Mouse (Mus musculus) spleen, adult 2 months (tissue): ENCODE measurements at regions not wholly inside any gene's neighbourhood (a gene's known extent, or its start where the extent isn't known, plus 50 kb on each side); places are given as distances from the start of the nearest gene placed in this dataset.

ENCODE experiments used
- CTCF ChIP-seq: fragments of 200-500 bp; IDR thresholded peaks from 2 replicates; pipeline ENCODE4 v1.5.1; 2011; ENCODE audit warnings: mild to moderate bottlenecking, inconsistent platforms; ENCODE audit not compliant: insufficient read depth, insufficient read length, insufficient replicate concordance; ENCODE audit errors: extremely low read depth
- POLR2A ChIP-seq: fragments of 200-500 bp; IDR thresholded peaks from 2 replicates; pipeline ENCODE4 v1.6.1; 2011; ENCODE audit warnings: low read depth, low read length, inconsistent platforms

- no peak for TF ChIP-seq CTCF
- TF ChIP-seq POLR2A = no peak
These were observed 278.1 kb upstream of the Kcnab2 start for GRCm38 (mm10) chr4:152755756-152756155.
